Mouse (Mus musculus) cortical plate, adult 2 months (tissue): ENCODE measurements at regions not wholly inside any gene's neighbourhood (a gene's known extent, or its start where the extent isn't known, plus 50 kb on each side); places are given as distances from the start of the nearest gene placed in this dataset.

ENCODE experiments used
- H3K27ac ChIP-seq: fragments of 200-500 bp; 2 replicates; pipeline ENCODE4 v1.5.1; 2012; ENCODE audit warnings: low read length, control low read depth, inconsistent platforms; ENCODE audit not compliant: insufficient read depth
- H3K4me1 ChIP-seq: fragments of 200-500 bp; 2 replicates; pipeline ENCODE4 v1.6.1; 2011; ENCODE audit warnings: low read length; ENCODE audit not compliant: control insufficient read depth, insufficient read depth
- H3K4me3 ChIP-seq: fragments of 200-500 bp; 2 replicates; pipeline ENCODE4 v1.5.1; 2011; ENCODE audit warnings: mild to moderate bottlenecking, low read length, control low read depth; ENCODE audit not compliant: insufficient read depth
- CTCF ChIP-seq: fragments of 200-500 bp; IDR thresholded peaks from 2 replicates; pipeline ENCODE4 v1.5.1; 2011; ENCODE audit warnings: mild to moderate bottlenecking, control low read depth, low read length; ENCODE audit not compliant: insufficient read depth; ENCODE audit errors: extremely low read depth
- POLR2A ChIP-seq: fragments of 200-500 bp; IDR thresholded peaks from 2 replicates; pipeline ENCODE4 v1.6.1; 2011; ENCODE audit warnings: mild to moderate bottlenecking, low read length, control low read depth; ENCODE audit not compliant: insufficient read depth; ENCODE audit errors: extremely low read depth

GRCm38 (mm10) chr2:131744957-131745356 lies 114.6 kb downstream of the Erv3 start:
- no peak overlapping the region for H3K4me3 ChIP-seq
- peaks cover 7% of the 10 kb centered on the region for H3K4me1 ChIP-seq
- TF ChIP-seq POLR2A (no peak), CTCF (no peak)
- no peak overlapping the region for H3K27ac ChIP-seq

- Histone ChIP-seq H3K4me3 (no peak overlapping the region), H3K4me1 (peaks cover 7% of the 10 kb centered on the region), H3K27ac (no peak overlapping the region)
- TF ChIP-seq CTCF: no peak
Measured at GRCm38 (mm10) chr2:131740456-131740855, 119.1 kb downstream of the Erv3 start.

GRCm38 (mm10) chr2:131739022-131739421 lies 120.5 kb downstream of the Erv3 start:
- Histone ChIP-seq H3K27ac (no peak overlapping the region), H3K4me1 (peaks cover 7% of the 10 kb centered on the region), H3K4me3 (no peak overlapping the region)
- TF ChIP-seq CTCF (no peak), POLR2A (no peak)

GRCm38 (mm10) chr2:131734740-131735378 lies 124.7 kb downstream of the Erv3 start:
- no peak overlapping the region for H3K27ac ChIP-seq
- H3K4me3 ChIP-seq: no peak overlapping the region
- H3K4me1 ChIP-seq: no peaks in the 10 kb centered on the region
- no peak for TF ChIP-seq CTCF
- TF ChIP-seq POLR2A: no peak

- TF ChIP-seq POLR2A: no peak
- TF ChIP-seq CTCF: no peak
- Histone ChIP-seq H3K27ac (no peak overlapping the region), H3K4me3 (no peak overlapping the region)
Measured at GRCm38 (mm10) chr2:131726533-131726932, 133.0 kb downstream of the Erv3 start.

GRCm38 (mm10) chr2:131721631-131722545 lies 137.7 kb downstream of the Erv3 start:
- TF ChIP-seq POLR2A: no peak
- TF ChIP-seq CTCF: no peak
- Histone ChIP-seq H3K4me1 (no peaks in the 10 kb centered on the region), H3K4me3 (no peak overlapping the region), H3K27ac (no peak overlapping the region)

More at GRCm38 (mm10) chr2:131726533-131726932, 133.0 kb downstream of the Erv3 start:
- no peaks in the 10 kb centered on the region for H3K4me1 ChIP-seq

GRCm38 (mm10) chr2:131717561-131717960 lies 142.0 kb downstream of the Erv3 start:
- Histone ChIP-seq H3K27ac (no peak overlapping the region), H3K4me1 (no peaks in the 10 kb centered on the region), H3K4me3 (no peak overlapping the region)
- no peak for TF ChIP-seq POLR2A
- no peak for TF ChIP-seq CTCF

GRCm38 (mm10) chr2:131716841-131717240 lies 142.7 kb downstream of the Erv3 start:
- Histone ChIP-seq H3K27ac (no peak overlapping the region), H3K4me3 (no peak overlapping the region)
- TF ChIP-seq CTCF: no peak
- TF ChIP-seq POLR2A: no peak

GRCm38 (mm10) chr2:131715381-131715780 lies 144.2 kb downstream of the Erv3 start:
- Histone ChIP-seq H3K4me1 (no peaks in the 10 kb centered on the region), H3K27ac (no peak overlapping the region), H3K4me3 (no peak overlapping the region)
- TF ChIP-seq CTCF: no peak
- TF ChIP-seq POLR2A: no peak

More at GRCm38 (mm10) chr2:131716841-131717240, 142.7 kb downstream of the Erv3 start:
- H3K4me1 ChIP-seq: no peaks in the 10 kb centered on the region

GRCm38 (mm10) chr2:131711886-131712285 lies 147.7 kb downstream of the Erv3 start:
- Histone ChIP-seq H3K27ac (no peak overlapping the region), H3K4me3 (no peak overlapping the region), H3K4me1 (no peaks in the 10 kb centered on the region)
- no peak for TF ChIP-seq POLR2A
- no peak for TF ChIP-seq CTCF
